Comparison of ENCODE assay signal across 7 mouse cellular contexts in genomic region chrX:166440616-166441063, GRCm38 (mm10). TPM values are rescaled to one million over a fixed set of nuclear protein-coding genes. Genes with fewer than 3 reads are reported as not detected.
DNase-seq lines count a peak whose midpoint lies in the region; ATAC-seq and TF ChIP-seq lines count a peak whose summit lies in the region.

Gene Ofd1, minus strand, starts transcription at chrX:166440704.

- H3K27ac ChIP-seq in intestine, postnatal 0 days (ENCODE audit: low read depth, low read length): peak within 1 kb of the TSS; percentile 77
- peak within 1 kb of the TSS; percentile 86 for H3K27ac ChIP-seq in midbrain, embryonic 12.5 days (replicated peaks)
- peak within 1 kb of the TSS; percentile 56 for H3K27ac ChIP-seq in small intestine, adult 2 months (ENCODE audit: insufficient read depth, low read depth, low read length)

- H3K4me1 ChIP-seq in intestine, postnatal 0 days (replicated peaks; ENCODE audit: control insufficient read depth, insufficient read depth, low read length): no peaks in the 10 kb centered on the region
- H3K4me1 ChIP-seq in midbrain, embryonic 12.5 days: 0 out of 2 replicates have a peak, but pooled peaks cover 3% of the 10 kb centered on the region
- no peaks in the 10 kb centered on the region for H3K4me1 ChIP-seq in small intestine, adult 2 months (ENCODE audit: control insufficient read depth, insufficient read depth, insufficient read length, low read length)

- peak; percentile 88 for TF ChIP-seq POLR2A in small intestine, adult 2 months (IDR thresholded peaks at IDR 0.05; ENCODE audit: low read depth, low read length)

- WGBS in intestine, postnatal 0 days: 16% methylated on average over 38 of the region's 44 CpGs
- 21% methylated on average over 44 of the region's 44 CpGs for WGBS in midbrain, embryonic 12.5 days
- WGBS in small intestine, adult 2 months: 11% methylated on average over 44 of the region's 44 CpGs

- H3K9me3 ChIP-seq in intestine, postnatal 0 days (ENCODE audit: control insufficient read depth): no peaks in the 10 kb centered on the region
- no peaks in the 10 kb centered on the region for H3K9me3 ChIP-seq in midbrain, embryonic 12.5 days

- ATAC-seq in intestine, postnatal 0 days: peak; percentile 99
- peak; percentile 99 for ATAC-seq in midbrain, embryonic 12.5 days (ENCODE audit: low FRiP score, low read depth)

- DNase-seq in adrenal gland, adult 8-10 months: peak; percentile 81
- DNase-seq in embryo, embryonic 9.5 days (ENCODE audit: extremely low spot score): peak; percentile 78
- DNase-seq in gastrocnemius, postnatal 4 days (ENCODE audit: low spot score in 2 of 2): peak; percentile 76 to 86
- peak; percentile 89 for DNase-seq in left cerebral cortex, postnatal 4 days

- peak within 1 kb of the TSS; percentile 57 for H3K4me3 ChIP-seq in intestine, postnatal 0 days (ENCODE audit: low read depth, low read length)
- peak within 1 kb of the TSS; percentile 57 for H3K4me3 ChIP-seq in midbrain, embryonic 12.5 days
- H3K4me3 ChIP-seq in small intestine, adult 2 months (ENCODE audit: low read depth, low read length): peak within 1 kb of the TSS; percentile 76

- H3K36me3 ChIP-seq in intestine, postnatal 0 days (ENCODE audit: control insufficient read depth, insufficient read depth): no peaks in the 10 kb centered on the region
- H3K36me3 ChIP-seq in midbrain, embryonic 12.5 days: no peaks in the 10 kb centered on the region
- peaks cover 1% of the 10 kb centered on the region; the same call in 1 of the 2 replicates for H3K36me3 ChIP-seq in small intestine, adult 2 months (ENCODE audit: control insufficient read depth, insufficient read depth, low read length)

- H3K9ac ChIP-seq in intestine, postnatal 0 days (ENCODE audit: low read depth, low read length): peak within 1 kb of the TSS; percentile 65
- peak within 1 kb of the TSS; percentile 71 for H3K9ac ChIP-seq in midbrain, embryonic 12.5 days (replicated peaks)

- no peak for TF ChIP-seq CTCF in intestine, postnatal 0 days (IDR thresholded peaks at IDR 0.05; ENCODE audit: low read depth)
- TF ChIP-seq CTCF in small intestine, adult 2 months (IDR thresholded peaks at IDR 0.05; ENCODE audit: extremely low read depth, insufficient read length, insufficient replicate concordance, low read depth, low read length): no peak

- intact Hi-C loops in left cerebral cortex, postnatal 4 days (cut with DNase I): no loop called here

- H3K27me3 ChIP-seq in intestine, postnatal 0 days (replicated peaks; ENCODE audit: control insufficient read depth, insufficient read depth, low read length): no peaks in the 10 kb centered on the region
- peaks cover 49% of the 10 kb centered on the region for H3K27me3 ChIP-seq in midbrain, embryonic 12.5 days
- no peaks in the 10 kb centered on the region for H3K27me3 ChIP-seq in small intestine, adult 2 months (ENCODE audit: control insufficient read depth, insufficient read depth, low read length)

- H3K4me2 ChIP-seq in intestine, postnatal 0 days (replicated peaks; ENCODE audit: low read depth): peak within 1 kb of the TSS; percentile 68
- peak within 1 kb of the TSS; percentile 60 for H3K4me2 ChIP-seq in midbrain, embryonic 12.5 days (replicated peaks)

RNA-seq across cellular contexts. Expression of gene Ofd1, which starts in this region (rescaled TPM):
- total RNA-seq in adrenal gland, adult 8-10 months (2022): 1 to 10 TPM; 6.6 to 9.7 (median 7.6) TPM
- total RNA-seq in gastrocnemius, postnatal 4 days (2021): 1 to 10 TPM; 8.0 to 9.3 TPM
- 3.9 and 4.3 TPM in 2 replicates for polyA plus RNA-seq in intestine, postnatal 0 days (2015; fragmentation: Nextera tagmentation; extraction: Ambion mirVana)
- total RNA-seq in left cerebral cortex, postnatal 4 days (2021): 1 to 10 TPM; 8.5 to 8.6 TPM
- polyA plus RNA-seq in midbrain, embryonic 12.5 days (2016; fragmentation: Nextera tagmentation; extraction: Ambion mirVana): 8.4 and 9.2 TPM in 2 replicates
- polyA plus RNA-seq in small intestine, adult 2 months (2012; rRNA removed): 0.22 and 0.56 TPM in 2 replicates

Comparison
In these comparisons a context has a peak if more than half of its experiments do, and no peak if none do; other contexts are left out.
1. Peak in every context shown above with its lines: DNase-seq, ATAC-seq, H3K4me3 ChIP-seq and H3K27ac ChIP-seq.